Mouse (Mus musculus) left cerebral cortex, postnatal 4 days (tissue): Measurements from ENCODE around the gene Sf3a2. TPM values are rescaled to one million over a fixed set of nuclear protein-coding genes. Genes with fewer than 3 reads are reported as not detected.
"Not testable (repeated sequence)": the region's sequence is repeated elsewhere in the genome, so short reads cannot be mapped to it uniquely, and the experiment has no call there.

Source experiments
- DNase-seq: peaks from one replicate; pipeline ENCODE4 v3.0.0-alpha.2; 2022
- intact Hi-C: fragments of 180-260 bp; cut with DNase I; formaldehyde crosslinking; loops from one replicate; pipeline ENCODE4 v1.15.1; 2025
- total RNA-seq, 2 experiments: library from RNA; stranded (reverse); gene quantifications; 2 replicates each; pipeline ENCODE4 v1.2.3; 2021

Gene Sf3a2
- total RNA-seq, 2 experiments from 2014 or later = 58.0 to 58.2 TPM

- intact Hi-C loops = no loop called here
- DNase-seq = no peak
These were observed 4.4 kb downstream of the Sf3a2 start for GRCm38 (mm10) chr10:80802204-80802912.

- intact Hi-C loops = no loop called here
- no peak for DNase-seq
These were observed 5.0 kb downstream of the Sf3a2 start for GRCm38 (mm10) chr10:80802996-80803395.

- no peak for DNase-seq
- intact Hi-C loops = no loop called here
These were observed 6.3 kb downstream of the Sf3a2 start for GRCm38 (mm10) chr10:80804340-80804739.

GRCm38 (mm10) chr10:80804916-80805315, 6.9 kb downstream of the Sf3a2 start, which contains the start of gene Amh:
Gene Amh (plus strand): TSS chr10:80805243.
- intact Hi-C loops = no loop called here
- DNase-seq = no peak

- no peak for DNase-seq
- intact Hi-C loops = no loop called here
These were observed 7.3 kb downstream of the Sf3a2 start for GRCm38 (mm10) chr10:80805322-80805721.

GRCm38 (mm10) chr10:80805925-80806324, 7.9 kb downstream of the Sf3a2 start:
- peak; percentile 85 for DNase-seq
- intact Hi-C loops = no loop called here

- DNase-seq = no peak
- intact Hi-C loops = no loop called here
These were observed 8.5 kb downstream of the Sf3a2 start for GRCm38 (mm10) chr10:80806341-80807056.

GRCm38 (mm10) chr10:80807057-80807627, 9.1 kb downstream of the Sf3a2 start:
- intact Hi-C loops = no loop called here
- peak; percentile 80 for DNase-seq

GRCm38 (mm10) chr10:80808099-80808984, 10.3 kb downstream of the Sf3a2 start:
- DNase-seq = no peak
- intact Hi-C loops = no loop called here

- intact Hi-C loops = no loop called here
- no peak for DNase-seq
These were observed 11.1 kb downstream of the Sf3a2 start for GRCm38 (mm10) chr10:80808985-80809632.

GRCm38 (mm10) chr10:80810084-80810483, 12.1 kb downstream of the Sf3a2 start:
- no peak for DNase-seq
- intact Hi-C loops = no loop called here

GRCm38 (mm10) chr10:80812391-80813041, 14.5 kb downstream of the Sf3a2 start:
- intact Hi-C loops = no loop called here
- DNase-seq = no peak

- no peak for DNase-seq
- intact Hi-C loops = no loop called here
These were observed 15.4 kb downstream of the Sf3a2 start, which contains the start of gene Jsrp1 for GRCm38 (mm10) chr10:80813366-80813765. Gene Jsrp1 (minus strand): TSS chr10:80813498.

- no peak for DNase-seq
- intact Hi-C loops = no loop called here
These were observed 16.8 kb downstream of the Sf3a2 start for GRCm38 (mm10) chr10:80814800-80815199.

GRCm38 (mm10) chr10:80816303-80816702, 18.3 kb downstream of the Sf3a2 start:
- DNase-seq, intact Hi-C loops: not testable (repeated sequence)

- no peak for DNase-seq
- intact Hi-C loops = no loop called here
These were observed 19.2 kb downstream of the Sf3a2 start for GRCm38 (mm10) chr10:80817164-80817563.

GRCm38 (mm10) chr10:80817955-80818354, 20.0 kb downstream of the Sf3a2 start:
- intact Hi-C loops, DNase-seq: not testable (repeated sequence)

GRCm38 (mm10) chr10:80818599-80819281, 20.7 kb downstream of the Sf3a2 start:
- no peak for DNase-seq
- intact Hi-C loops = no loop called here

GRCm38 (mm10) chr10:80819406-80819805, 21.4 kb downstream of the Sf3a2 start:
- intact Hi-C loops = no loop called here
- no peak for DNase-seq
